Mouse (Mus musculus): ENCODE data around the gene Vps37b. TPM values are rescaled to one million over a fixed set of nuclear protein-coding genes. Genes with fewer than 3 reads are reported as not detected.

The Vps37b gene
- polyA plus RNA-seq, 1 experiment, result 2.7 TPM

Other genes starting within 250 kb of the Vps37b start
- 3.9 and 8.7 TPM in 2 replicates for gene Hcar2, start 166.8 kb downstream of the Vps37b start, polyA plus RNA-seq (2012; ENCODE audit: insufficient read depth, insufficient read length, missing spikeins)
- 10.5 and 17.4 TPM in 2 replicates for gene Hcar1, start 152.2 kb downstream of the Vps37b start, polyA plus RNA-seq (2012; ENCODE audit: insufficient read depth, insufficient read length, missing spikeins)
- gene Denr, start 125.1 kb downstream of the Vps37b start, polyA plus RNA-seq (2012; ENCODE audit: insufficient read depth, insufficient read length, missing spikeins), result 77.1 and 88.1 TPM in 2 replicates
- gene Gm43518, start 104.9 kb downstream of the Vps37b start, polyA plus RNA-seq (2012; ENCODE audit: insufficient read depth, insufficient read length, missing spikeins), result not detected in 2 replicates
- gene Ccdc62, start 101.6 kb downstream of the Vps37b start, polyA plus RNA-seq (2012; ENCODE audit: insufficient read depth, insufficient read length, missing spikeins), result 6.1 and 11.5 TPM in 2 replicates
- 3.8 and 5.2 TPM in 2 replicates for gene Hip1r, start 58.6 kb downstream of the Vps37b start, polyA plus RNA-seq (2012; ENCODE audit: insufficient read depth, insufficient read length, missing spikeins)
- gene Abcb9, start 63.5 kb upstream of the Vps37b start, polyA plus RNA-seq (2012; ENCODE audit: insufficient read depth, insufficient read length, missing spikeins), result 6.4 and 8.8 TPM in 2 replicates
- gene Ogfod2, start 80.0 kb upstream of the Vps37b start, polyA plus RNA-seq (2012; ENCODE audit: insufficient read depth, insufficient read length, missing spikeins), result 20.5 and 23.1 TPM in 2 replicates
- 55.2 and 72.4 TPM in 2 replicates for gene Arl6ip4, start 83.8 kb upstream of the Vps37b start, polyA plus RNA-seq (2012; ENCODE audit: insufficient read depth, insufficient read length, missing spikeins)
- 20.3 and 21.8 TPM in 2 replicates for gene Pitpnm2, start 217.5 kb upstream of the Vps37b start, polyA plus RNA-seq (2012; ENCODE audit: insufficient read depth, insufficient read length, missing spikeins)

All from brown adipose tissue, adult 24 weeks (tissue).